8 mouse cellular contexts compared by ENCODE assay signal in the genomic region with DNA sequence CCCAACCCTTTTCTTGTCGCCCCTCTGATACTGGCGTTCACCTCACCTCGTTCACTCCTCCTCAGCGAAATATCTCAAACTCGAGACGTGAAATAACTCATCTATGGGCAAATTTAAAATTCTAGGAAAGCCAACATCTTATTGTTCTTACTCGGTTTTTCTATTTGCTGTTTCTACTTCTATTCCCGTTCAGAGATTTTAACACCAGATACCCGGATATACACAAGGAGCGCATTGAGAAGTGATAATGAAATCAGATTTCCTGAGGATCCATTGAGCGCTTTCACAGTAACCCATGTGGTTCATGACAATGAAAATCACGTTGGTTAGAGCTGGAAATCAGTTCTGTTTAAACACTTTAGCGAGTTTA. TPM values are rescaled to one million over a fixed set of nuclear protein-coding genes. Genes with fewer than 3 reads are reported as not detected.
DNase-seq lines count a peak whose midpoint lies in the region; ATAC-seq and TF ChIP-seq lines count a peak whose summit lies in the region.

No protein-coding gene starts in this region.

- H3K9ac ChIP-seq in heart, embryonic 13.5 days = peak overlapping the region; percentile 93
- H3K9ac ChIP-seq in forebrain, postnatal 0 days = peak overlapping the region; percentile 94

- peak overlapping the region; percentile 88 for H3K27ac ChIP-seq in heart, embryonic 13.5 days (replicated peaks)
- peak overlapping the region; percentile 95 for H3K27ac ChIP-seq in forebrain, postnatal 0 days (ENCODE audit: low read depth, low read length)
- peak overlapping the region; percentile 95 for H3K27ac ChIP-seq in midbrain, embryonic 10.5 days (replicated peaks)

- peak overlapping the region; percentile 81 for H3K4me3 ChIP-seq in heart, embryonic 13.5 days
- H3K4me3 ChIP-seq in G1E (ENCODE audit: low read depth, low read length) = peak overlapping the region; percentile 99
- H3K4me3 ChIP-seq in forebrain, postnatal 0 days (ENCODE audit: low read depth, low read length) = peak overlapping the region; percentile 94
- H3K4me3 ChIP-seq in midbrain, embryonic 10.5 days = peak overlapping the region; percentile 78

- H3K4me2 ChIP-seq in heart, embryonic 13.5 days = peak overlapping the region; percentile 69
- H3K4me2 ChIP-seq in forebrain, postnatal 0 days (ENCODE audit: low read depth) = peak overlapping the region; percentile 77

- no peaks in the 10 kb centered on the region for H3K9me3 ChIP-seq in heart, embryonic 13.5 days
- H3K9me3 ChIP-seq in G1E (replicated peaks) = no peaks in the 10 kb centered on the region; the same call in 1 of the 2 replicates
- H3K9me3 ChIP-seq in forebrain, postnatal 0 days (ENCODE audit: low read length) = no peaks in the 10 kb centered on the region
- no peaks in the 10 kb centered on the region for H3K9me3 ChIP-seq in midbrain, embryonic 10.5 days (replicated peaks)

- peaks cover 35% of the 10 kb centered on the region for H3K36me3 ChIP-seq in heart, embryonic 13.5 days
- peaks cover 36% of the 10 kb centered on the region for H3K36me3 ChIP-seq in G1E (replicated peaks)
- H3K36me3 ChIP-seq in forebrain, postnatal 0 days (ENCODE audit: insufficient read depth) = peaks cover 20% of the 10 kb centered on the region
- peaks cover 36% of the 10 kb centered on the region for H3K36me3 ChIP-seq in midbrain, embryonic 10.5 days

- no peak for TF ChIP-seq CTCF in G1E (IDR thresholded peaks at IDR 0.05; ENCODE audit: low read depth, low read length)
- TF ChIP-seq CTCF in forebrain, postnatal 0 days (IDR thresholded peaks at IDR 0.05; ENCODE audit: low read depth) = no peak

- H3K4me1 ChIP-seq in heart, embryonic 13.5 days = peaks cover 16% of the 10 kb centered on the region
- H3K4me1 ChIP-seq in G1E (ENCODE audit: insufficient read depth, low read depth, low read length) = peaks cover 33% of the 10 kb centered on the region
- peaks cover 17% of the 10 kb centered on the region for H3K4me1 ChIP-seq in forebrain, postnatal 0 days (ENCODE audit: insufficient read depth)
- H3K4me1 ChIP-seq in midbrain, embryonic 10.5 days = peaks cover 24% of the 10 kb centered on the region

- ATAC-seq in heart, embryonic 13.5 days (ENCODE audit: extremely low read depth, insufficient number of reproducible peaks, low FRiP score, low TSS enrichment) = no peak
- no peak for ATAC-seq in G1E (ENCODE audit: extremely low read depth, insufficient number of reproducible peaks, low FRiP score, poor library complexity, severe bottlenecking)
- ATAC-seq in forebrain, postnatal 0 days = peak; percentile 44

- no peaks in the 10 kb centered on the region for H3K27me3 ChIP-seq in heart, embryonic 13.5 days (replicated peaks)
- no peaks in the 10 kb centered on the region for H3K27me3 ChIP-seq in G1E (ENCODE audit: insufficient read depth, low read length)
- no peaks in the 10 kb centered on the region for H3K27me3 ChIP-seq in forebrain, postnatal 0 days (ENCODE audit: insufficient read depth, low read length)
- H3K27me3 ChIP-seq in midbrain, embryonic 10.5 days (ENCODE audit: low read depth, poor library complexity, severe bottlenecking) = no peaks in the 10 kb centered on the region

- intact Hi-C loops in heart, postnatal 10 days (cut with DNase I) = no loop called here

- WGBS in heart, embryonic 13.5 days = under 1% methylated on average over 13 of the region's 13 CpGs
- under 1% methylated on average over 13 of the region's 13 CpGs for WGBS in forebrain, postnatal 0 days
- WGBS in midbrain, embryonic 10.5 days = 2% methylated on average over 13 of the region's 13 CpGs

- no peak for DNase-seq in heart, postnatal 10 days
- no peak for DNase-seq in G1E (ENCODE audit: low spot score)
- peak; percentile 70 for DNase-seq in forebrain, postnatal 0 days
- DNase-seq in midbrain, embryonic 10.5 days (ENCODE audit: low spot score) = no peak
- DNase-seq in adrenal gland, adult 8-10 months = no peak
- DNase-seq in urinary bladder, adult 18-20 months (ENCODE audit: low spot score in 2 of 2) = no peak
- no peak for DNase-seq in right cerebral cortex, postnatal 14 days

RNA-seq across cellular contexts. Expression of a gene that starts 0.7 kb away (rescaled TPM):
- 205 and 253 TPM in 2 replicates for polyA plus RNA-seq in heart, embryonic 13.5 days (2015; fragmentation: Nextera tagmentation; extraction: Ambion mirVana)
- total RNA-seq in heart, postnatal 10 days (2021) = 100 to 1,000 TPM; 205 TPM
- total RNA-seq in G1E (2014; fragmentation: Nextera tagmentation) (142 and 174 TPM in 2 replicates), G1E (2017) (226 and 233 TPM in 2 replicates)
- 11.3 and 11.8 TPM in 2 replicates for polyA plus RNA-seq in G1E (2012)
- total RNA-seq in forebrain, postnatal 0 days (2014; rRNA removed) = 106 and 120 TPM in 2 replicates
- polyA plus RNA-seq in forebrain, postnatal 0 days (2015; fragmentation: Nextera tagmentation; extraction: Ambion mirVana) = 222 and 224 TPM in 2 replicates
- 251 and 254 TPM in 2 replicates for polyA plus RNA-seq in midbrain, embryonic 10.5 days (2016; fragmentation: Nextera tagmentation; extraction: Ambion mirVana)
- total RNA-seq in adrenal gland, adult 8-10 months (2022) = 100 to 1,000 TPM; 136 to 235 (median 166) TPM

RNA-seq across cellular contexts. Expression of a gene that starts 38.0 kb away (rescaled TPM):
- polyA plus RNA-seq in heart, embryonic 13.5 days (2015; fragmentation: Nextera tagmentation; extraction: Ambion mirVana) = 9.8 and 12.9 TPM in 2 replicates
- total RNA-seq in heart, postnatal 10 days (2021) = 1 to 10 TPM; 6.2 to 6.6 TPM
- not detected in 2 replicates for total RNA-seq in G1E (2014; fragmentation: Nextera tagmentation)
- 0.16 TPM in 1 of 2 replicates, not detected in the other for total RNA-seq in G1E (2017)
- polyA plus RNA-seq in G1E (2012) = not detected in 2 replicates
- total RNA-seq in forebrain, postnatal 0 days (2014; rRNA removed) = 201 and 252 TPM in 2 replicates
- 185 and 189 TPM in 2 replicates for polyA plus RNA-seq in forebrain, postnatal 0 days (2015; fragmentation: Nextera tagmentation; extraction: Ambion mirVana)
- polyA plus RNA-seq in midbrain, embryonic 10.5 days (2016; fragmentation: Nextera tagmentation; extraction: Ambion mirVana) = 2.3 and 3.8 TPM in 2 replicates
- 1 to 10 TPM; 1.6 to 3.5 (median 2.8) TPM for total RNA-seq in adrenal gland, adult 8-10 months (2022)

RNA-seq across cellular contexts. Expression of a gene that starts 56.9 kb away (rescaled TPM):
- polyA plus RNA-seq in heart, embryonic 13.5 days (2015; fragmentation: Nextera tagmentation; extraction: Ambion mirVana) = 26.8 and 27.7 TPM in 2 replicates
- 10 to 100 TPM; 21.7 to 26.1 TPM for total RNA-seq in heart, postnatal 10 days (2021)
- total RNA-seq in G1E (2014; fragmentation: Nextera tagmentation) = 18.2 and 21.4 TPM in 2 replicates
- 31.8 and 35.5 TPM in 2 replicates for total RNA-seq in G1E (2017)
- polyA plus RNA-seq in G1E (2012) = 4.0 and 6.6 TPM in 2 replicates
- 49.5 and 59.4 TPM in 2 replicates for total RNA-seq in forebrain, postnatal 0 days (2014; rRNA removed)
- polyA plus RNA-seq in forebrain, postnatal 0 days (2015; fragmentation: Nextera tagmentation; extraction: Ambion mirVana) = 54.3 and 60.3 TPM in 2 replicates
- polyA plus RNA-seq in midbrain, embryonic 10.5 days (2016; fragmentation: Nextera tagmentation; extraction: Ambion mirVana) = 57.8 and 58.6 TPM in 2 replicates
- total RNA-seq in adrenal gland, adult 8-10 months (2022) = 10 to 100 TPM; 41.4 to 48.0 (median 45.2) TPM

RNA-seq across cellular contexts. Expression of a gene that starts 57.0 kb away (rescaled TPM):
- polyA plus RNA-seq in heart, embryonic 13.5 days (2015; fragmentation: Nextera tagmentation; extraction: Ambion mirVana) = 314 and 369 TPM in 2 replicates
- 100 to 1,000 TPM; 693 to 709 TPM for total RNA-seq in heart, postnatal 10 days (2021)
- total RNA-seq in G1E (2014; fragmentation: Nextera tagmentation) (106 and 132 TPM in 2 replicates), G1E (2017) (131 and 165 TPM in 2 replicates)
- polyA plus RNA-seq in G1E (2012) = 86.8 and 94.6 TPM in 2 replicates
- 156 and 190 TPM in 2 replicates for total RNA-seq in forebrain, postnatal 0 days (2014; rRNA removed)
- 248 and 283 TPM in 2 replicates for polyA plus RNA-seq in forebrain, postnatal 0 days (2015; fragmentation: Nextera tagmentation; extraction: Ambion mirVana)
- 194 and 199 TPM in 2 replicates for polyA plus RNA-seq in midbrain, embryonic 10.5 days (2016; fragmentation: Nextera tagmentation; extraction: Ambion mirVana)
- total RNA-seq in adrenal gland, adult 8-10 months (2022) = 100 to 1,000 TPM; 308 to 467 (median 370) TPM

Comparison
In these comparisons a context has a peak if more than half of its experiments do, and no peak if none do; other contexts are left out.
1. RNA of a gene that starts 38.0 kb away (total RNA-seq): 201 to 252 TPM in forebrain, postnatal 0 days; 6.2 to 6.6 TPM in heart, postnatal 10 days, 1.6 to 3.5 TPM in adrenal gland, adult 8-10 months and 0.16 TPM in G1E; every median in the first group is over 10 times any median in the second.
2. Peak in every context shown above with its lines, with median percentiles within 50 percentile points of each other: H3K27ac ChIP-seq and H3K4me3 ChIP-seq.